Mouse (Mus musculus) olfactory bulb, adult 2 months (tissue): ENCODE measurements around the gene Rabepk.
"Not testable (repeated sequence)": the region's sequence is repeated elsewhere in the genome, so short reads cannot be mapped to it uniquely, and the experiment has no call there.

Source experiments
- CTCF ChIP-seq: fragments of 200-500 bp; IDR thresholded peaks from 2 replicates; pipeline ENCODE4 v1.5.1; 2012; ENCODE audit warnings: low read depth, mild to moderate bottlenecking, low read length, moderate library complexity; ENCODE audit not compliant: insufficient read depth
- POLR2A ChIP-seq: fragments of 200-500 bp; IDR thresholded peaks from 2 replicates; pipeline ENCODE4 v1.6.1; 2012; ENCODE audit warnings: mild to moderate bottlenecking, low read depth, low read length, moderate library complexity; ENCODE audit not compliant: insufficient read depth

GRCm38 (mm10) chr2:34832766-34833457 lies 33.2 kb upstream of the Rabepk start, which contains the start of gene Gm34653:
- TF ChIP-seq CTCF, POLR2A: not testable (repeated sequence)
